Mouse (Mus musculus) heart, postnatal 0 days (tissue): ENCODE results near the gene Plk1.

Experiments
- CTCF ChIP-seq: IDR thresholded peaks from 2 replicates; pipeline ENCODE4 v1.5.1; 2016; ENCODE audit warnings: antibody characterized with exemption, control low read depth, low read depth
- EP300 ChIP-seq: IDR thresholded peaks from 2 replicates; pipeline ENCODE4 v1.6.1; 2016; ENCODE audit warnings: antibody characterized with exemption, low read depth

GRCm38 (mm10) chr7:122208276-122209021, 49.2 kb downstream of the Plk1 start:
- TF ChIP-seq CTCF (no peak), EP300 (no peak)
